Mouse (Mus musculus): ENCODE measurements around the gene Zbtb34. TPM values are rescaled to one million over a fixed set of nuclear protein-coding genes. Genes with fewer than 3 reads are reported as not detected.

Gene Zbtb34
- total and polyA plus RNA-seq, 2 experiments from 2014 or later: 2.1 to 8.9 TPM

- Histone ChIP-seq H3K9ac (replicated peaks; ENCODE audit: low read depth, low read length) (no peak overlapping the region), H3K4me2 (ENCODE audit: low read depth, low read length) (no peak overlapping the region), H3K4me1 (ENCODE audit: control insufficient read depth, insufficient read depth) (no peaks in the 10 kb centered on the region), H3K27ac (ENCODE audit: low read depth) (no peak overlapping the region), H3K36me3 (replicated peaks; ENCODE audit: control insufficient read depth, insufficient read depth, low read length) (peaks cover 68% of the 10 kb centered on the region), H3K27me3 (ENCODE audit: control insufficient read depth, insufficient read depth, low read length) (no peaks in the 10 kb centered on the region), H3K4me3 (ENCODE audit: low read depth, low read length) (no peak overlapping the region), H3K9me3 (replicated peaks; ENCODE audit: control insufficient read depth, low read length) (no peaks in the 10 kb centered on the region)
- no peak for DNase-seq (ENCODE audit: low spot score)
- TF ChIP-seq CTCF (IDR thresholded peaks at IDR 0.05; ENCODE audit: low read depth): no peak
- no peak for TF ChIP-seq EP300 (IDR thresholded peaks at IDR 0.05; ENCODE audit: low read depth)
- ATAC-seq (ENCODE audit: insufficient read depth, low read depth): no peak
- 55% methylated on average over 4 of the region's 4 CpGs for WGBS
Measured at GRCm38 (mm10) chr2:33459660-33460059, 28.5 kb upstream of the Zbtb34 start.

GRCm38 (mm10) chr2:33456696-33457095, 25.6 kb upstream of the Zbtb34 start:
- TF ChIP-seq EP300 (IDR thresholded peaks at IDR 0.05; ENCODE audit: low read depth): no peak
- TF ChIP-seq CTCF (IDR thresholded peaks at IDR 0.05; ENCODE audit: low read depth): no peak

GRCm38 (mm10) chr2:33456242-33456641, 25.1 kb upstream of the Zbtb34 start:
- 92% methylated on average over 5 of the region's 5 CpGs for WGBS
- TF ChIP-seq EP300 (IDR thresholded peaks at IDR 0.05; ENCODE audit: low read depth) (no peak), CTCF (IDR thresholded peaks at IDR 0.05; ENCODE audit: low read depth) (no peak)
- H3K4me1 ChIP-seq (ENCODE audit: control insufficient read depth, insufficient read depth): peaks cover 20% of the 10 kb centered on the region; the same call in 1 of the 2 replicates
- H3K36me3 ChIP-seq (replicated peaks; ENCODE audit: control insufficient read depth, insufficient read depth, low read length): peaks cover 57% of the 10 kb centered on the region
- no peak overlapping the region for H3K4me3 ChIP-seq (ENCODE audit: low read depth, low read length)
- no peak overlapping the region for H3K9ac ChIP-seq (replicated peaks; ENCODE audit: low read depth, low read length)
- DNase-seq (ENCODE audit: low spot score): no peak
- ATAC-seq (ENCODE audit: insufficient read depth, low read depth): no peak
- no peaks in the 10 kb centered on the region for H3K27me3 ChIP-seq (ENCODE audit: control insufficient read depth, insufficient read depth, low read length)
- no peaks in the 10 kb centered on the region for H3K9me3 ChIP-seq (replicated peaks; ENCODE audit: control insufficient read depth, low read length)
- no peak overlapping the region for H3K4me2 ChIP-seq (ENCODE audit: low read depth, low read length)
- H3K27ac ChIP-seq (ENCODE audit: low read depth): no peak overlapping the region

More at GRCm38 (mm10) chr2:33456696-33457095, 25.6 kb upstream of the Zbtb34 start:
- peaks cover 57% of the 10 kb centered on the region for H3K36me3 ChIP-seq (replicated peaks; ENCODE audit: control insufficient read depth, insufficient read depth, low read length)
- H3K4me3 ChIP-seq (ENCODE audit: low read depth, low read length): no peak overlapping the region
- DNase-seq (ENCODE audit: low spot score) (no peak), ATAC-seq (ENCODE audit: insufficient read depth, low read depth) (no peak)
- no peak overlapping the region for H3K4me2 ChIP-seq (ENCODE audit: low read depth, low read length)
- H3K27ac ChIP-seq (ENCODE audit: low read depth): no peak overlapping the region
- WGBS: 74% methylated on average over 3 of the region's 3 CpGs
- no peaks in the 10 kb centered on the region for H3K27me3 ChIP-seq (ENCODE audit: control insufficient read depth, insufficient read depth, low read length)
- no peak overlapping the region for H3K9ac ChIP-seq (replicated peaks; ENCODE audit: low read depth, low read length)
- no peaks in the 10 kb centered on the region for H3K9me3 ChIP-seq (replicated peaks; ENCODE audit: control insufficient read depth, low read length)
- peaks cover 15% of the 10 kb centered on the region; the same call in 1 of the 2 replicates for H3K4me1 ChIP-seq (ENCODE audit: control insufficient read depth, insufficient read depth)

- DNase-seq (ENCODE audit: low spot score): no peak
- H3K4me3 ChIP-seq (ENCODE audit: low read depth, low read length): no peak overlapping the region
- no peak overlapping the region for H3K9ac ChIP-seq (replicated peaks; ENCODE audit: low read depth, low read length)
- H3K4me2 ChIP-seq (ENCODE audit: low read depth, low read length): no peak overlapping the region
- H3K27me3 ChIP-seq (ENCODE audit: control insufficient read depth, insufficient read depth, low read length): no peaks in the 10 kb centered on the region
- TF ChIP-seq EP300 (IDR thresholded peaks at IDR 0.05; ENCODE audit: low read depth) (no peak), CTCF (IDR thresholded peaks at IDR 0.05; ENCODE audit: low read depth) (no peak)
- H3K27ac ChIP-seq (ENCODE audit: low read depth): no peak overlapping the region
- H3K36me3 ChIP-seq (replicated peaks; ENCODE audit: control insufficient read depth, insufficient read depth, low read length): peaks cover 64% of the 10 kb centered on the region
- ATAC-seq (ENCODE audit: insufficient read depth, low read depth): no peak
- WGBS: 69% methylated on average over 3 of the region's 3 CpGs
- H3K9me3 ChIP-seq (replicated peaks; ENCODE audit: control insufficient read depth, low read length): no peaks in the 10 kb centered on the region
- H3K4me1 ChIP-seq (ENCODE audit: control insufficient read depth, insufficient read depth): peaks cover 22% of the 10 kb centered on the region; the same call in 1 of the 2 replicates
Measured at GRCm38 (mm10) chr2:33455350-33455749, 24.2 kb upstream of the Zbtb34 start.

- ATAC-seq (ENCODE audit: insufficient read depth, low read depth) (no peak), DNase-seq (ENCODE audit: low spot score) (no peak)
- no peaks in the 10 kb centered on the region for H3K9me3 ChIP-seq (replicated peaks; ENCODE audit: control insufficient read depth, low read length)
- no peak overlapping the region for H3K4me3 ChIP-seq (ENCODE audit: low read depth, low read length)
- peaks cover 65% of the 10 kb centered on the region for H3K36me3 ChIP-seq (replicated peaks; ENCODE audit: control insufficient read depth, insufficient read depth, low read length)
- WGBS: 89% methylated on average over 8 of the region's 8 CpGs
- no peak overlapping the region for H3K9ac ChIP-seq (replicated peaks; ENCODE audit: low read depth, low read length)
- TF ChIP-seq CTCF (IDR thresholded peaks at IDR 0.05; ENCODE audit: low read depth) (no peak), EP300 (IDR thresholded peaks at IDR 0.05; ENCODE audit: low read depth) (no peak)
- no peaks in the 10 kb centered on the region for H3K27me3 ChIP-seq (ENCODE audit: control insufficient read depth, insufficient read depth, low read length)
- H3K27ac ChIP-seq (ENCODE audit: low read depth): no peak overlapping the region
- H3K4me1 ChIP-seq (ENCODE audit: control insufficient read depth, insufficient read depth): peaks cover 22% of the 10 kb centered on the region; the same call in 1 of the 2 replicates
- no peak overlapping the region for H3K4me2 ChIP-seq (ENCODE audit: low read depth, low read length)
Measured at GRCm38 (mm10) chr2:33454816-33455215, 23.7 kb upstream of the Zbtb34 start.

- peaks cover 22% of the 10 kb centered on the region; the same call in 1 of the 2 replicates for H3K4me1 ChIP-seq (ENCODE audit: control insufficient read depth, insufficient read depth)
- ATAC-seq (ENCODE audit: insufficient read depth, low read depth) (no peak), DNase-seq (ENCODE audit: low spot score) (no peak)
- 53% methylated on average over 3 of the region's 3 CpGs for WGBS
- H3K27me3 ChIP-seq (ENCODE audit: control insufficient read depth, insufficient read depth, low read length): no peaks in the 10 kb centered on the region
- no peak overlapping the region for H3K27ac ChIP-seq (ENCODE audit: low read depth)
- peaks cover 66% of the 10 kb centered on the region for H3K36me3 ChIP-seq (replicated peaks; ENCODE audit: control insufficient read depth, insufficient read depth, low read length)
- H3K9ac ChIP-seq (replicated peaks; ENCODE audit: low read depth, low read length): no peak overlapping the region
- H3K4me2 ChIP-seq (ENCODE audit: low read depth, low read length): no peak overlapping the region
- H3K9me3 ChIP-seq (replicated peaks; ENCODE audit: control insufficient read depth, low read length): no peaks in the 10 kb centered on the region
- no peak for TF ChIP-seq EP300 (IDR thresholded peaks at IDR 0.05; ENCODE audit: low read depth)
- TF ChIP-seq CTCF (IDR thresholded peaks at IDR 0.05; ENCODE audit: low read depth): no peak
- no peak overlapping the region for H3K4me3 ChIP-seq (ENCODE audit: low read depth, low read length)
Measured at GRCm38 (mm10) chr2:33453476-33453875, 22.4 kb upstream of the Zbtb34 start.
